Mouse (Mus musculus) forebrain, embryonic 10.5 days (tissue): ENCODE results near the gene Setd6. TPM values are rescaled to one million over a fixed set of nuclear protein-coding genes. Genes with fewer than 3 reads are reported as not detected.

ENCODE experiments used
- DNase-seq: peaks from one replicate; pipeline ENCODE4 v3.0.0-alpha.2; 2017; ENCODE audit warnings: low spot score; ENCODE audit errors: extremely low spot score
- H3K27ac ChIP-seq: fragments of 300-500 bp; sonication (generic); 2 replicates; pipeline ENCODE4 v1.5.1; 2016; ENCODE audit warnings: mild to moderate bottlenecking
- H3K27me3 ChIP-seq: fragments of 300-500 bp; sonication (generic); 2 replicates; pipeline ENCODE4 v1.6.1; 2016; ENCODE audit warnings: mild to moderate bottlenecking; ENCODE audit not compliant: poor library complexity, severe bottlenecking
- H3K36me3 ChIP-seq: fragments of 300-500 bp; sonication (generic); replicated peaks from 2 replicates; pipeline ENCODE4 v1.6.1; 2016; ENCODE audit warnings: mild to moderate bottlenecking, moderate library complexity
- H3K4me1 ChIP-seq: fragments of 300-500 bp; sonication (generic); 2 replicates; pipeline ENCODE4 v1.6.1; 2016
- H3K4me3 ChIP-seq: fragments of 300-500 bp; sonication (generic); 2 replicates; pipeline ENCODE4 v1.5.1; 2016; ENCODE audit warnings: mild to moderate bottlenecking, moderate library complexity
- H3K9me3 ChIP-seq: fragments of 300-500 bp; sonication (generic); 2 replicates; pipeline ENCODE4 v1.6.1; 2016; ENCODE audit warnings: mild to moderate bottlenecking, moderate library complexity
- WGBS: fragments of 180-500 bp; shearing (Covaris S2); methylation state at CpG from one replicate; pipeline ENCODE4 v1.1.7; 2016; 5-methylcytosine and 5-hydroxymethylcytosine counted together
- polyA plus RNA-seq: library from polyadenylated mRNA; unstranded; fragments of >200 nt; fragmentation: Nextera tagmentation; extraction: Ambion mirVana; gene quantifications from 2 replicates; pipeline ENCODE4 v1.2.1, GENCODE M21; 2016

Setd6 gene
- polyA plus RNA-seq, 1 experiment from 2014 or later, result 29.5 TPM

- H3K36me3 ChIP-seq, result no peaks in the 10 kb centered on the region
- no peak overlapping the region for H3K27ac ChIP-seq
- 3% methylated on average over 11 of the region's 11 CpGs for WGBS
- H3K27me3 ChIP-seq, result peaks cover 59% of the 10 kb centered on the region
- no peaks in the 10 kb centered on the region for H3K9me3 ChIP-seq
- peaks cover 45% of the 10 kb centered on the region for H3K4me1 ChIP-seq
- H3K4me3 ChIP-seq, result no peak overlapping the region; the same call in none of the 2 replicates
- peak; percentile 92 for DNase-seq
These were observed 18.6 kb upstream of the Setd6 start for GRCm38 (mm10) chr8:95697128-95697527.

GRCm38 (mm10) chr8:95698179-95698578 is 17.5 kb upstream of the Setd6 start:
- 54% methylated on average over 6 of the region's 6 CpGs for WGBS
- Histone ChIP-seq H3K27ac (no peak overlapping the region), H3K27me3 (peaks cover 60% of the 10 kb centered on the region), H3K4me3 (no peak overlapping the region), H3K9me3 (no peaks in the 10 kb centered on the region), H3K36me3 (no peaks in the 10 kb centered on the region), H3K4me1 (peaks cover 54% of the 10 kb centered on the region)
- DNase-seq, result no peak

GRCm38 (mm10) chr8:95700282-95700681 is 15.4 kb upstream of the Setd6 start:
- peaks cover 52% of the 10 kb centered on the region for H3K4me1 ChIP-seq
- H3K9me3 ChIP-seq, result no peaks in the 10 kb centered on the region
- no peaks in the 10 kb centered on the region for H3K36me3 ChIP-seq
- H3K27ac ChIP-seq, result no peak overlapping the region
- H3K4me3 ChIP-seq, result no peak overlapping the region
- 79% methylated on average over 9 of the region's 9 CpGs for WGBS
- H3K27me3 ChIP-seq, result peaks cover 42% of the 10 kb centered on the region
- DNase-seq, result no peak

- H3K4me3 ChIP-seq, result peak overlapping the region; percentile 77
- no peaks in the 10 kb centered on the region for H3K36me3 ChIP-seq
- WGBS, result 84% methylated on average over 4 of the region's 4 CpGs
- no peak for DNase-seq
- peaks cover 48% of the 10 kb centered on the region for H3K4me1 ChIP-seq
- peaks cover 26% of the 10 kb centered on the region for H3K27me3 ChIP-seq
- no peaks in the 10 kb centered on the region for H3K9me3 ChIP-seq
- H3K27ac ChIP-seq, result no peak overlapping the region
These were observed 13.9 kb upstream of the Setd6 start for GRCm38 (mm10) chr8:95701809-95702208.

GRCm38 (mm10) chr8:95702480-95703446 is 12.9 kb upstream of the Setd6 start:
- DNase-seq, result peak; percentile 88
- H3K36me3 ChIP-seq, result no peaks in the 10 kb centered on the region
- 2% methylated on average over 34 of the region's 34 CpGs for WGBS
- H3K4me3 ChIP-seq, result peak overlapping the region; percentile 77
- H3K27me3 ChIP-seq, result peaks cover 17% of the 10 kb centered on the region
- H3K9me3 ChIP-seq, result no peaks in the 10 kb centered on the region
- H3K27ac ChIP-seq, result peak overlapping the region; percentile 81
- peaks cover 41% of the 10 kb centered on the region for H3K4me1 ChIP-seq

GRCm38 (mm10) chr8:95703461-95704260 is 12.0 kb upstream of the Setd6 start:
- Histone ChIP-seq H3K4me3 (peak overlapping the region; percentile 77), H3K36me3 (no peaks in the 10 kb centered on the region), H3K27me3 (peaks cover 13% of the 10 kb centered on the region; the same call in 1 of the 2 replicates), H3K4me1 (peaks cover 41% of the 10 kb centered on the region), H3K27ac (peak overlapping the region; percentile 81), H3K9me3 (no peaks in the 10 kb centered on the region)
- 2% methylated on average over 15 of the region's 15 CpGs for WGBS
- peak; percentile 76 for DNase-seq

GRCm38 (mm10) chr8:95704538-95704937 is 11.1 kb upstream of the Setd6 start:
- WGBS, result 91% methylated on average over 3 of the region's 3 CpGs
- no peaks in the 10 kb centered on the region for H3K36me3 ChIP-seq
- no peak for DNase-seq
- H3K4me1 ChIP-seq, result peaks cover 41% of the 10 kb centered on the region
- H3K27me3 ChIP-seq, result peaks cover 5% of the 10 kb centered on the region; the same call in 1 of the 2 replicates
- peak overlapping the region; percentile 77; the same call in 1 of the 2 replicates for H3K4me3 ChIP-seq
- no peak overlapping the region for H3K27ac ChIP-seq
- H3K9me3 ChIP-seq, result no peaks in the 10 kb centered on the region

- no peak overlapping the region for H3K4me3 ChIP-seq
- DNase-seq, result no peak
- H3K4me1 ChIP-seq, result peaks cover 4% of the 10 kb centered on the region; the same call in 1 of the 2 replicates
- 87% methylated on average over 7 of the region's 7 CpGs for WGBS
- no peaks in the 10 kb centered on the region for H3K27me3 ChIP-seq
- H3K27ac ChIP-seq, result no peak overlapping the region
- no peaks in the 10 kb centered on the region for H3K36me3 ChIP-seq
- H3K9me3 ChIP-seq, result no peaks in the 10 kb centered on the region
These were observed 6.1 kb upstream of the Setd6 start for GRCm38 (mm10) chr8:95709579-95709978.

- Histone ChIP-seq H3K9me3 (no peaks in the 10 kb centered on the region), H3K4me1 (peaks cover 15% of the 10 kb centered on the region), H3K4me3 (no peak overlapping the region), H3K27me3 (no peaks in the 10 kb centered on the region), H3K27ac (no peak overlapping the region), H3K36me3 (no peaks in the 10 kb centered on the region)
- no peak for DNase-seq
- WGBS, result 84% methylated on average over 3 of the region's 3 CpGs
These were observed 4.7 kb upstream of the Setd6 start for GRCm38 (mm10) chr8:95711029-95711428.

GRCm38 (mm10) chr8:95712395-95712794 is 3.3 kb upstream of the Setd6 start:
- no peaks in the 10 kb centered on the region for H3K27me3 ChIP-seq
- no peaks in the 10 kb centered on the region for H3K9me3 ChIP-seq
- no peak overlapping the region for H3K4me3 ChIP-seq
- peaks cover 28% of the 10 kb centered on the region for H3K4me1 ChIP-seq
- H3K27ac ChIP-seq, result no peak overlapping the region
- WGBS, result 91% methylated on average over 9 of the region's 9 CpGs
- DNase-seq, result no peak
- H3K36me3 ChIP-seq, result peaks cover 8% of the 10 kb centered on the region

GRCm38 (mm10) chr8:95713100-95714010 is 2.3 kb upstream of the Setd6 start:
- H3K27me3 ChIP-seq, result no peaks in the 10 kb centered on the region
- no peak overlapping the region for H3K4me3 ChIP-seq
- peaks cover 17% of the 10 kb centered on the region for H3K36me3 ChIP-seq
- no peaks in the 10 kb centered on the region for H3K9me3 ChIP-seq
- WGBS, result 75% methylated on average over 19 of the region's 19 CpGs
- H3K27ac ChIP-seq, result no peak overlapping the region
- DNase-seq, result peak; percentile 70
- H3K4me1 ChIP-seq, result peaks cover 28% of the 10 kb centered on the region

- 91% methylated on average over 4 of the region's 4 CpGs for WGBS
- DNase-seq, result peak; percentile 11
- peaks cover 27% of the 10 kb centered on the region for H3K36me3 ChIP-seq
These were observed 1.3 kb upstream of the Setd6 start for GRCm38 (mm10) chr8:95714367-95714766.

More at GRCm38 (mm10) chr8:95714367-95714766, 1.3 kb upstream of the Setd6 start:
- Histone ChIP-seq H3K4me1 (peaks cover 28% of the 10 kb centered on the region), H3K27ac (no peak overlapping the region), H3K4me3 (no peak overlapping the region), H3K27me3 (no peaks in the 10 kb centered on the region), H3K9me3 (no peaks in the 10 kb centered on the region)
